Mouse (Mus musculus): Measurements from ENCODE around the gene Mcrip2.
A peak's percentile ranks its signal among the peaks of the same experiment; 100 is the strongest.

Mcrip2 gene

DNA sequence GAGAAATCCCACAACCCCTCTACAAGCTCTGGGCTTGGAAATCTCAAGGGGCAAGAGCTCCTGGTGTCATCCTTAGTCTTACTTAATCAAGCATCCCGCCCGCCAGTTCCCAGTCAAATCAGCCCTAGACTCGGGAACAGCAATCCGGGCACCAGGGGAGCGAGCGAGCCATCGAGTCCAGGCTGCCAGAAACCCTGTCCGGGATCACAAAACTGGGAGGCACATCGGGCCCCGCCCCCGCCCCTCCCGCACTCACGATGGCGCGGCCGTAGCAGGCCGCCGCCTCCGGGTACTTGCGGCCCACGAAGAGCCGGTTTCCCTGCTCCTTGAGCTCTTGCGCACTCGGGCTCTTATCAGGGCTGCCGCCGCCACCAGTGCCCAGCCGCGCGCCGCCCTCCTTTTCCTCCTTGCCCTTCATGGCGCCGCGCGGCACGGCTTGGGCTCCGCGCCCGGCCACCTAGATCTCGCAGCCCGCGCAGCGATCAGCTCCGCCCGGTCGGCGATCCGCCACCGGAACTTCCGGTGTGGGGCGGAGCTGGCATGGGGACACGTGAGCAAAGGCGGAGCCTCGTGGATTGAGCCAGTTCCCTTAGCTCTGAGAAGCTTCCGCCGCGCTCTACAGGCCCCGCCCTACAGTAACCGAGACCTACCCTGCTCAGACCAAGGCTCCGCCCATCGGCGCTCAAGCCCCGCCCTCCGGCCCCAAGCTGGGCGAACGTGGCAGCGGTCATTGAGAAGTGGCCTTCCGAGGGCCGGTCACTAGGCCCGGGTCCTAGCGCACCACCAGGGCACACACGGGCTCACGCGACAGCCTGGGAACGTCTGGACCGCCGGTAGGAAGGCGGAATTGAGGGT lies 35.9 kb downstream of the Mcrip2 start:
- peak; percentile 100 for DNase-seq

GRCm38 (mm10) chr17:25831451-25832281 lies 36.9 kb downstream of the Mcrip2 start:
- DNase-seq: no peak

DNA sequence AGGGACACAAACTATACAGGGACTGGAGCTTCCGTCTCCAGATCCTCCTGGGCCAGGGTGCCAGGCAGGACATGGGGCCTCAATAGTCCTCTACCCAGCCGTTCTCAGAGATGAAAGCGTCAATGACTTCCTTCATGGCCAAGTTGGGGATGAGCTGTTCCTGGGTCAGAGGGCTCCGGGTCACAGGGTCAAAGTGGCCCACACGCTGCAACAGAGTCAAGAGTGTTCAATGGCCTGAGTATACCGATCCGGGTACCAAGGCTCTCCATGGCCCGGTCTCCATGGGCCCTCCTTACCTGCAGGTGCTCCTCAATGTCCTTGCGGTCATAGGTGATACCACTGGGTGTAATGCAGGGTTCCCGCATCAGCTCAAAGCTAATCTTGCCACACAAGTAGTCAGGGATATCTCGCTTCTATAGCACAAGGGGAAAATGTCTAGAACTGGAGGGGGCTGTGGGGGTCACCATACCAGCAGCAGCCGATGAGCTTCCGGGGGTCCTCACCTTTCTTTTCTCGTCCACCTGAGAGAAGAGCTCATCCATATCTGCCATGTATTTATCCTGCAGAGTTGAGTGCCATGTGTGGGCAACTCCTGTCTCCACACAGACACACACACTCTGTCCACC lies 37.6 kb downstream of the Mcrip2 start:
- no peak for DNase-seq

DNA sequence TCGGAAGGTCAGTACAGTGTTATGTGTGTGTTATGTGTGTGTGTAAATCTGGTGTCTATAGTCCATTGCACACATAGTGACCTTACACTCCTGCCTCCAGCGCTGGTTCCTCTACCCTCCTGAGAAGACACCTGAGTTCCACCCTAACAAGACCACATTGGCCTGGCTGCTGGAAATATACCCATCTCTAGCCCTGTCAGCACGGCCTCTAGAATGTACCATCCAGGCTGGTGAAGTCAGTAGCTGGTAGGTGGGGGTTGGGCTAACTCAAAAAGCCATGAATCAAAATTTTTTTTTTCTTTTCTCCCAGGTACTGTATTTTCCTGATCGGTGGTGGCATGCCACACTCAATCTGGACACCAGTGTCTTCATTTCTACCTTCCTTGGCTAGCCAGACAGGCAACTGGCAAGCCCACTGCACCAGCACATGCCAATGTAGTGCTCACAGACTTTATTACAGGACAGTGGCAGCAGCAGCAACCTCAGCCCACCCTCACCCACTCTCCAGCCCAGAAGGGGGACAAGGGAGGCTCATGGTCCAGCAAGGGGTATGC lies 38.3 kb downstream of the Mcrip2 start:
- no peak for DNase-seq

DNA sequence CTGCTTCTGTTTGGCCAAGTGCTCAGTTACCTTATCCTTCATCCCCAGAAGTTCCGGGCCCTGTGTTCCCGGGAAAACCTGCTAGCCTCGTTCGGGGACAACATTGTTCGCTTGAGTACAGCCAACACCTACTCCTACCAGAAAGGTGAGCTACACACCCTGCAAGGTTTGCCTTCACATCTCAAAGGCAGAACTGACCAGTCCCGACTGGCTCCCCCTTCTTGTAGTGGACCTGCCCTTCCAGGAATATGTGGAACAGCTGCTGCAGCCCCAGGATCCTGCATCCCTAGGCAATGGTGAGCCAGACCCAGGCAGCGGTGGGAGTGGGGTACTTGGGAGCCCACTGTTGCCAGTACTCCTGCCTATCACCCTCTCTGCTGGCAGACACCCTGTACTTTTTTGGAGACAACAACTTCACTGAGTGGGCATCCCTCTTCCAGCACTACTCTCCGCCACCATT lies 39.0 kb downstream of the Mcrip2 start:
- no peak for DNase-seq

GRCm38 (mm10) chr17:25828712-25829557 lies 39.6 kb downstream of the Mcrip2 start, which contains the start of gene Jmjd8:
Gene Jmjd8 (plus strand): TSS chr17:25828867.
- DNase-seq: peak; percentile 87

DNA sequence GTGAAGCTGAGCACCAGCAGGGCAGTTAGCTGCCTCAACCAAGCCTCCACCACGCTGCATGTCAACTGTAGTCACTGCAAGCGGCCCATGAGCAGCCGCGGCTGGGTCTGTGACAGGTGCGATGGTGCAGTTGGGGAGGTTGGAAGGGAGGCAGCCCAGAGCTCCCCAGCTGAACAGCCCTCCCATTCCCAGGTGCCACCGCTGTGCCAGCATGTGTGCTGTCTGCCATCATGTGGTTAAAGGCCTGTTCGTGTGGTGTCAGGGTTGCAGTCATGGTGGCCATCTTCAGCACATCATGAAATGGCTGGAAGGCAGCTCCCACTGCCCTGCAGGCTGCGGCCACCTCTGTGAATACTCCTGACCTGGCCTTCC lies 40.4 kb downstream of the Mcrip2 start:
- DNase-seq: no peak

- no peak for DNase-seq
Observed at GRCm38 (mm10) chr17:25827546-25828222, 40.9 kb downstream of the Mcrip2 start.

GRCm38 (mm10) chr17:25827011-25827410 lies 41.6 kb downstream of the Mcrip2 start:
- DNase-seq: no peak

- no peak for DNase-seq
Observed at GRCm38 (mm10) chr17:25825984-25826570, 42.5 kb downstream of the Mcrip2 start.

DNA sequence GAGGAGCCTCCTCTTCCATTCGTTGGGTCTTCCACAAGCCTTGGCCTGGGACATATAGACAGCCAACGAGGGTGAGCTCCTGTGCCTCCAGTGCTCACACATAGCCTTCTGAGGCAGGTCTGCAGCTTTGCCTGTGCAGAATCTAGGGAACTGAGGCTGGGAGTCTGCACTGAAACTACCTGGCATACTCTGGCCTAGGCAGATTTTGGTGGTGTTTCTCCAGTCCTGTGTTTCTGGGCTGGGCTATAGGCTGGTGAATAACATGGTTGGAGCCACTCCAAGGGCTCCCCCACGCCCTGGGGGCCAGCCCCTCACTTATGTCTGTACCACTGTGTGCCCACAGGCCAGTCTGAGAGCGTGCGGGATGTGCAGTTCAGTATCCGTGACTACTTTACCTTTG lies 43.3 kb downstream of the Mcrip2 start:
- DNase-seq: no peak

DNA sequence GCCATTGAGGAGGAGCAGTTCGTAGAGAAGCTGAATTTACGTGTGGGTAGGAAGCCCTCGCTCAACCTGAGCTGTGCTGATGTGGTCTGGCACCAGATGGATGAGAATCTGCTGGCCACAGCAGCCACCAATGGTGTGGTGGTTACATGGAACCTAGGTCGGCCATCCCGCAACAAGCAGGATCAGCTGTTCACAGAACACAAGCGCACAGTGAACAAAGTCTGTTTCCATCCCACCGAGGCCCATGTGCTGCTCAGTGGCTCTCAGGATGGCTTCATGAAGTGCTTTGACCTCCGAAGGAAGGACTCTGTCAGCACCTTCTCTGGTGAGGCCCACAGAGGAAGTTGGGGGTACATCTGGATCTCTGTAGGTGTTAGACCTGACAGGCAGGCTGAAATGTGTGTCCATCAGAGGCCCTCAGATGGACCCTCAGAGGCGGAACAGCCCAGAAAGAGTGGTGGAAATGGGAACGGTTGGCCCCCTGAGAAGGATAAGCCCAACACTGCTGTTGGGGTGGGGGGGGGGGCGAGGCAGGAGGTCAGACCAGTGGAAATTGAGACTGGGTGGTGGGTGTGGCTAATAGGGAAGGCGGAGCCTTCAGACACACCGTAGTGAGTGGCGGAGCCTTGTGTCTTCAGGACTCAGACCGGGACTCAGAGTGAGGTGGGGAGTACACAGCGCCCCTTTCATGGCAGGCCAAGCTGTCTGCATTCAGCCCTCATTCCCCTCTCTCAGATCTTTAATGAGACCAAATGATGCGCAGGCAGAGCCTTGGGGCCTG lies 44.0 kb downstream of the Mcrip2 start:
- DNase-seq: no peak

- DNase-seq: peak; percentile 85
Observed at GRCm38 (mm10) chr17:25823452-25823851, 45.1 kb downstream of the Mcrip2 start, which contains the start of gene Wdr24. Gene Wdr24 (plus strand): TSS chr17:25823627.

- no peak for DNase-seq
Observed at GRCm38 (mm10) chr17:25818851-25819780, 49.4 kb downstream of the Mcrip2 start.

- DNase-seq: no peak
Observed at GRCm38 (mm10) chr17:25817662-25818061, 50.9 kb downstream of the Mcrip2 start.
